Mouse (Mus musculus) myocyte (in vitro differentiated cells): ENCODE data around the gene Entpd1.

ENCODE experiments used
- CEBPB ChIP-seq: IDR thresholded peaks from 2 replicates; pipeline ENCODE4 v1.6.1; 2011; ENCODE audit warnings: mild to moderate bottlenecking, moderate library complexity; ENCODE audit not compliant: poor library complexity, insufficient read depth, severe bottlenecking
- E2F4 ChIP-seq: IDR thresholded peaks from one replicate; pipeline ENCODE4 v1.6.1; 2011; ENCODE audit warnings: mild to moderate bottlenecking, control low read depth, moderate library complexity; ENCODE audit not compliant: insufficient read depth
- MAX ChIP-seq: IDR thresholded peaks from one replicate; pipeline ENCODE4 v1.6.1; 2011; ENCODE audit warnings: low read depth, mild to moderate bottlenecking, control low read depth
- MYOD1 ChIP-seq, 3 experiments: IDR thresholded peaks; one replicate each; pipeline ENCODE4 v1.6.1; 2011; ENCODE audit warnings: control low read depth in 2 of 3, low read depth in 2 of 3, mild to moderate bottlenecking in 2 of 3, moderate library complexity in 1 of 3; ENCODE audit not compliant: insufficient read length in 2 of 3, control insufficient read depth in 1 of 3
- MYOG ChIP-seq, 3 experiments: IDR thresholded peaks; one replicate each; pipeline ENCODE4 v1.6.1; 2011; ENCODE audit warnings: control low read depth in 2 of 3, low read depth in 2 of 3, mild to moderate bottlenecking in 2 of 3; ENCODE audit not compliant: insufficient read length in 2 of 3, control insufficient read depth in 1 of 3, insufficient read depth in 1 of 3
- POLR2A ChIP-seq: IDR thresholded peaks from one replicate; pipeline ENCODE4 v1.6.1; 2011; ENCODE audit warnings: low read depth, mild to moderate bottlenecking, control low read depth, moderate library complexity; ENCODE audit not compliant: insufficient read length
- POLR2AphosphoS2 ChIP-seq: IDR thresholded peaks from one replicate; pipeline ENCODE4 v1.6.1; 2011; ENCODE audit warnings: low read depth, control low read depth; ENCODE audit not compliant: insufficient read length
- REST ChIP-seq: IDR thresholded peaks from one replicate; pipeline ENCODE4 v1.6.1; 2011; ENCODE audit warnings: mild to moderate bottlenecking, control low read depth, moderate library complexity; ENCODE audit not compliant: insufficient read depth, insufficient read length
- SRF ChIP-seq: IDR thresholded peaks from one replicate; pipeline ENCODE4 v1.6.1; 2011; ENCODE audit warnings: low read depth; ENCODE audit not compliant: control insufficient read depth, insufficient read length
- TCF12 ChIP-seq: IDR thresholded peaks from one replicate; pipeline ENCODE4 v1.6.1; 2011; ENCODE audit warnings: mild to moderate bottlenecking, control low read depth; ENCODE audit not compliant: poor library complexity, insufficient read depth, severe bottlenecking
- TCF3 ChIP-seq: IDR thresholded peaks from one replicate; pipeline ENCODE4 v1.6.1; 2011; ENCODE audit warnings: low read depth, control low read depth; ENCODE audit not compliant: insufficient read length
- USF1 ChIP-seq: IDR thresholded peaks from one replicate; pipeline ENCODE4 v1.6.1; 2011; ENCODE audit warnings: low read depth, mild to moderate bottlenecking, control low read depth, moderate library complexity

- no peak for TF ChIP-seq POLR2A
- no peak for TF ChIP-seq MAX
- TF ChIP-seq USF1, result no peak
- TF ChIP-seq POLR2AphosphoS2, result no peak
- TF ChIP-seq REST, result no peak
- TF ChIP-seq MYOD1 (IDR thresholded peaks at IDR 0.05; ENCODE audit: control insufficient read depth in 1 of 3, insufficient read length in 2 of 3, low read depth in 2 of 3), result no peak
- TF ChIP-seq MYOG (IDR thresholded peaks at IDR 0.05; ENCODE audit: control insufficient read depth in 1 of 3, insufficient read depth in 1 of 3, insufficient read length in 2 of 3, low read depth in 2 of 3), result no peak
- no peak for TF ChIP-seq E2F4
- no peak for TF ChIP-seq TCF12
- no peak for TF ChIP-seq SRF
- no peak for TF ChIP-seq CEBPB
- TF ChIP-seq TCF3, result no peak
These were observed 31.7 kb downstream of the Entpd1 start for GRCm38 (mm10) chr19:40643846-40644245.
